9 mouse cellular contexts compared by ENCODE assay signal in the genomic region with DNA sequence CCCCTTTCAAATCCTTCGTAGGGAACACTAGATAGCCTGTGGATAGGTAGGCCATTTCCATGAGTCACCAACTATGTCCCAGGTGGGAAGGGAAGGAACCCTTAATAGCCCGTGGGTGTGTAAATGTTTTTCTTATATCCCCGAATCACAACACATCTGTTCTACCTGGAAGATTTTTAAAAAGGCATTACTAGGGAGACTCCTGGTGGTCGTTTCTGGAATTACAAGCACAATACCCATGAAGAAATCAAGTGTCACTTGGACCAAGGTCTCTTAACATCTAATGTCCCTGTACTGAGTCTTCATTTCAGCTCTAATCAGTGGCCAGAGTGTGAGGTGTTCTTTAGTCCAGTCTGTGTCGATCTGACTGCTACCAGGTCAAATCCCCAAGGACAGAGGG. TPM values are rescaled to one million over a fixed set of nuclear protein-coding genes. Genes with fewer than 3 reads are reported as not detected.
A peak's percentile ranks its signal among the peaks of the same experiment; 100 is the strongest.
DNase-seq lines count a peak whose midpoint lies in the region; ATAC-seq and TF ChIP-seq lines count a peak whose summit lies in the region.
"Had no signal": no experiment of that assay in that cellular context is flagged by ENCODE, and none has a peak within 500 bp of the region (broad histone marks: within the 10 kb centered on the region; RNA-seq: fewer than 3 reads in every experiment).

No protein-coding gene starts in this region.

- no peaks in the 10 kb centered on the region for H3K9me3 ChIP-seq in hindbrain, postnatal 0 days (ENCODE audit: low read length)
- H3K9me3 ChIP-seq in hindbrain, embryonic 16.5 days (ENCODE audit: control insufficient read depth, low read length), result no peaks in the 10 kb centered on the region
- H3K9me3 ChIP-seq: lung, embryonic 15.5 days had no signal

- peaks cover 33% of the 10 kb centered on the region for H3K36me3 ChIP-seq in hindbrain, postnatal 0 days (ENCODE audit: insufficient read depth, low read length)
- peaks cover 26% of the 10 kb centered on the region for H3K36me3 ChIP-seq in hindbrain, embryonic 16.5 days (ENCODE audit: control insufficient read depth, insufficient read depth, low read length)

- no peak overlapping the region for H3K9ac ChIP-seq in hindbrain, postnatal 0 days (replicated peaks; ENCODE audit: low read length)
- no peak overlapping the region for H3K9ac ChIP-seq in hindbrain, embryonic 16.5 days (ENCODE audit: low read depth, low read length)
- H3K9ac ChIP-seq: lung, embryonic 15.5 days had no signal

- no peak overlapping the region for H3K4me2 ChIP-seq in hindbrain, postnatal 0 days (ENCODE audit: low read depth, low read length)
- H3K4me2 ChIP-seq in hindbrain, embryonic 16.5 days (ENCODE audit: low read length), result no peak overlapping the region
- H3K4me2 ChIP-seq: lung, embryonic 15.5 days had no signal

- peak; percentile 62 for TF ChIP-seq CTCF in hindbrain, postnatal 0 days (IDR thresholded peaks at IDR 0.05; ENCODE audit: low read depth)

- WGBS in hindbrain, postnatal 0 days, result 40% methylated on average over 5 of the region's 5 CpGs
- WGBS in hindbrain, embryonic 16.5 days, result 46% methylated on average over 5 of the region's 5 CpGs
- 21% methylated on average over 5 of the region's 5 CpGs for WGBS in large intestine, adult 2 months

- no peaks in the 10 kb centered on the region for H3K27me3 ChIP-seq in hindbrain, postnatal 0 days (ENCODE audit: insufficient read depth, low read length)
- H3K27me3 ChIP-seq in hindbrain, embryonic 16.5 days (replicated peaks; ENCODE audit: control insufficient read depth, insufficient read depth, low read length), result no peaks in the 10 kb centered on the region
- H3K27me3 ChIP-seq: lung, embryonic 15.5 days had no signal

- H3K4me1 ChIP-seq in hindbrain, postnatal 0 days (ENCODE audit: insufficient read depth, low read length), result no peaks in the 10 kb centered on the region
- no peaks in the 10 kb centered on the region for H3K4me1 ChIP-seq in hindbrain, embryonic 16.5 days (ENCODE audit: control insufficient read depth, insufficient read depth, low read depth, low read length)
- H3K4me1 ChIP-seq: lung, embryonic 15.5 days had no signal

- DNase-seq in hindbrain, postnatal 0 days (ENCODE audit: low spot score), result peak; percentile 46
- DNase-seq in A20 (ENCODE audit: low read depth, low spot score) (peak; percentile 68), ES-CJ7 (ENCODE audit: low read depth, low spot score) (peak; percentile 61), MN1 (ENCODE audit: low spot score) (no peak)
- peak; percentile 50 for DNase-seq in large intestine, adult 2 months (ENCODE audit: low read depth, low spot score)
- DNase-seq in layer of hippocampus, postnatal 36 days, result no peak
- no peak for DNase-seq in right cerebral cortex, adult 18-20 months

- no peak overlapping the region for H3K27ac ChIP-seq in hindbrain, postnatal 0 days
- H3K27ac ChIP-seq in hindbrain, embryonic 16.5 days (ENCODE audit: low read depth, low read length), result no peak overlapping the region
- H3K27ac ChIP-seq: lung, embryonic 15.5 days had no signal

- no peak for ATAC-seq in hindbrain, postnatal 0 days
- ATAC-seq in hindbrain, embryonic 16.5 days, result no peak

- no peak overlapping the region for H3K4me3 ChIP-seq in hindbrain, postnatal 0 days (ENCODE audit: low read length)
- no peak overlapping the region for H3K4me3 ChIP-seq in hindbrain, embryonic 16.5 days (ENCODE audit: low read length)
- H3K4me3 ChIP-seq: lung, embryonic 15.5 days had no signal

RNA-seq across cellular contexts. Expression of a gene that starts 60.0 kb away (rescaled TPM):
- total RNA-seq in hindbrain, postnatal 0 days (2014; rRNA removed), result 7.5 and 7.6 TPM in 2 replicates
- polyA plus RNA-seq in hindbrain, postnatal 0 days (2015; fragmentation: Nextera tagmentation; extraction: Ambion mirVana), result 7.8 and 8.6 TPM in 2 replicates
- polyA plus RNA-seq in hindbrain, embryonic 16.5 days (2015; fragmentation: Nextera tagmentation; extraction: Ambion mirVana), result 8.2 and 8.6 TPM in 2 replicates
- polyA plus RNA-seq in large intestine, adult 2 months (2012; rRNA removed), result 47.2 and 51.4 TPM in 2 replicates
- total RNA-seq in layer of hippocampus, postnatal 36 days (2021), result 1 to 10 TPM; 4.2 TPM

Comparison
In these comparisons a context has a peak if more than half of its experiments do, and no peak if none do; other contexts are left out.
1. DNase-seq: peak in hindbrain, postnatal 0 days (single experiment), A20 (single experiment), ES-CJ7 (single experiment) and large intestine, adult 2 months (single experiment); none in MN1 (single experiment), layer of hippocampus, postnatal 36 days (0 of 2) and right cerebral cortex, adult 18-20 months (single experiment).